Mouse (Mus musculus) cerebellum, postnatal 36 days (tissue): ENCODE measurements at regions not wholly inside any gene's neighbourhood (a gene's known extent, or its start where the extent isn't known, plus 50 kb on each side); places are given as distances from the start of the nearest gene placed in this dataset.

Source experiments
- DNase-seq, 2 experiments: peaks; one replicate each; pipeline ENCODE4 v3.0.0; 2021 to 2022; ENCODE audit warnings: mixed read lengths in 2 of 2

- no peak for DNase-seq
Observed at GRCm38 (mm10) chr3:17772886-17773285, 175.3 kb upstream of the Cypt12 start.

GRCm38 (mm10) chr3:17779152-17779551, 169.1 kb upstream of the Cypt12 start:
- DNase-seq: peak; percentile 42 to 70

- DNase-seq: no peak
Observed at GRCm38 (mm10) chr3:17784076-17784475, 164.1 kb upstream of the Cypt12 start.

- DNase-seq: no peak
Observed at GRCm38 (mm10) chr3:17784587-17784986, 163.6 kb upstream of the Cypt12 start.

GRCm38 (mm10) chr3:17785106-17786022, 162.8 kb upstream of the Cypt12 start:
- peak; percentile 22 to 38 for DNase-seq

GRCm38 (mm10) chr3:17786023-17786720, 162.0 kb upstream of the Cypt12 start:
- peak; percentile 60 to 61 for DNase-seq

GRCm38 (mm10) chr3:17786721-17787442, 161.3 kb upstream of the Cypt12 start:
- DNase-seq: peak in 1 of 2 experiments; percentile 44

GRCm38 (mm10) chr3:17787443-17788333, 160.5 kb upstream of the Cypt12 start:
- DNase-seq: no peak

- no peak for DNase-seq
Observed at GRCm38 (mm10) chr3:17788334-17788720, 159.9 kb upstream of the Cypt12 start.

- no peak for DNase-seq
Observed at GRCm38 (mm10) chr3:17788778-17789299, 159.4 kb upstream of the Cypt12 start.

GRCm38 (mm10) chr3:17789454-17790196, 158.6 kb upstream of the Cypt12 start:
- DNase-seq: no peak

- peak in 1 of 2 experiments; percentile 36 for DNase-seq
Observed at GRCm38 (mm10) chr3:17790331-17790730, 157.9 kb upstream of the Cypt12 start.

- peak in 1 of 2 experiments; percentile 26 for DNase-seq
Observed at GRCm38 (mm10) chr3:17790816-17791215, 157.4 kb upstream of the Cypt12 start.

- no peak for DNase-seq
Observed at GRCm38 (mm10) chr3:17791381-17792320, 156.6 kb upstream of the Cypt12 start.

- no peak for DNase-seq
Observed at GRCm38 (mm10) chr3:17792537-17793039, 155.6 kb upstream of the Cypt12 start.

GRCm38 (mm10) chr3:17793646-17794250, 154.5 kb upstream of the Cypt12 start:
- peak; percentile 49 to 68 for DNase-seq

GRCm38 (mm10) chr3:17794251-17795061, 153.8 kb upstream of the Cypt12 start:
- DNase-seq: peak; percentile 69 to 78
